Mouse (Mus musculus): Measurements from ENCODE around the gene Slc34a3. TPM values are rescaled to one million over a fixed set of nuclear protein-coding genes. Genes with fewer than 3 reads are reported as not detected.

Slc34a3 gene
- polyA plus RNA-seq, 1 experiment from 2014 or later: not detected

DNA sequence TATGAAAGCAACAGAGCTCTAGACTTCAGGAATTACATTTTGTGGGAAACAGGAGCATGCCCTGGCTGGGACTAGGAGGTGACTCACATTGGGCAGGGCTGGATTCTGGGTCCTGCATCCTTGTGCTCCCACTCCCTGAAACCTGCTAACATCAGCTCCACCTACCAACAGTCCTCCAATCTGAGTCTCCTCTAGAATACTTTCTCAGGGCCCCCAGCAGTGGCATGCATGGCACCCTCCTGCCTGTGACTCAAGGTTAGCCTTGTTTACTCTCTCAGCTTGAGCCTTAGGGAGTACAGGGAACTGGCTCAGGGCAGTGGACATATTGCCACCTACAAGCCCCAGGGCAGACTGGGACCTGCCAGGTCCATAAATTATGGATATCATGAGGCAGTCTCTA is 3.9 kb upstream of the Slc34a3 start:
- no peaks in the 10 kb centered on the region for H3K9me3 ChIP-seq (ENCODE audit: control insufficient read depth, low read length)
- no peak overlapping the region for H3K4me2 ChIP-seq (ENCODE audit: low read length)
- H3K4me1 ChIP-seq (ENCODE audit: control insufficient read depth in 2 of 2, insufficient read depth in 2 of 2, low read length in 2 of 2): peaks cover 8 to 18% of the 10 kb centered on the region in 2 experiments
- H3K27me3 ChIP-seq (ENCODE audit: control insufficient read depth, insufficient read depth, low read length): peaks cover 27% of the 10 kb centered on the region
- no peak overlapping the region for H3K4me3 ChIP-seq (ENCODE audit: control insufficient read depth in 1 of 2, insufficient read depth in 1 of 2, low read depth in 1 of 2, low read length in 2 of 2)
- no peak overlapping the region for H3K9ac ChIP-seq (ENCODE audit: low read length)
- no peaks in the 10 kb centered on the region for H3K36me3 ChIP-seq (ENCODE audit: control insufficient read depth, insufficient read depth, low read length)
- ATAC-seq (ENCODE audit: insufficient number of reproducible peaks, insufficient read depth, low FRiP score, low read depth): no peak
- no peak overlapping the region for H3K27ac ChIP-seq (replicated peaks in 1 of 2; ENCODE audit: control insufficient read depth in 1 of 2, insufficient read depth in 1 of 2, low read depth in 2 of 2, low read length in 2 of 2)

DNA sequence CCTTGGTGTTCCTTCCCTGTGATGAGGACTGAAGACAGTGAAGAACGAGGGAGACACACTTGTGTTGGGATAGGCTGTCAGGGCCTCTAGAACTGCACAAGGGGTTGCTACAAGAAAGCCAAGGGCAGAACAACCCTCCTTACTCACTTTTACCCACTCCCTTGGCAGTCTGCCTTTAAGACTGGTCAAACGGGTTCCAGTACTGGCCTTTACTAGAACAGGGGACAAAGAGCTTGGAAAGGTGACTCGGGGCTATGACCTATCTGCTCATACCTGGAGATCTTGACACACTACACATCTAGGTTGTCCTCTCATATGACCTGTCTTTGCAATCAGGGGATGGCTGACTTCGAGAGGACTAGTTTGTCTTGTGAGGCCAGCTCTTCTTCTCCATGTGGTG is 3.4 kb upstream of the Slc34a3 start:
- Histone ChIP-seq H3K4me3 (ENCODE audit: control insufficient read depth in 1 of 2, insufficient read depth in 1 of 2, low read depth in 1 of 2, low read length in 2 of 2) (no peak overlapping the region), H3K4me2 (ENCODE audit: low read length) (no peak overlapping the region), H3K27me3 (ENCODE audit: control insufficient read depth, insufficient read depth, low read length) (peaks cover 21% of the 10 kb centered on the region), H3K27ac (replicated peaks in 1 of 2; ENCODE audit: control insufficient read depth in 1 of 2, insufficient read depth in 1 of 2, low read depth in 2 of 2, low read length in 2 of 2) (no peak overlapping the region), H3K36me3 (ENCODE audit: control insufficient read depth, insufficient read depth, low read length) (no peaks in the 10 kb centered on the region), H3K9ac (ENCODE audit: low read length) (no peak overlapping the region), H3K4me1 (ENCODE audit: control insufficient read depth in 2 of 2, insufficient read depth in 2 of 2, low read length in 2 of 2) (peaks cover 8 to 14% of the 10 kb centered on the region in 2 experiments), H3K9me3 (ENCODE audit: control insufficient read depth, low read length) (no peaks in the 10 kb centered on the region)
- WGBS: 53% methylated on average over 4 of the region's 4 CpGs
- ATAC-seq (ENCODE audit: insufficient number of reproducible peaks, insufficient read depth, low FRiP score, low read depth): no peak

DNA sequence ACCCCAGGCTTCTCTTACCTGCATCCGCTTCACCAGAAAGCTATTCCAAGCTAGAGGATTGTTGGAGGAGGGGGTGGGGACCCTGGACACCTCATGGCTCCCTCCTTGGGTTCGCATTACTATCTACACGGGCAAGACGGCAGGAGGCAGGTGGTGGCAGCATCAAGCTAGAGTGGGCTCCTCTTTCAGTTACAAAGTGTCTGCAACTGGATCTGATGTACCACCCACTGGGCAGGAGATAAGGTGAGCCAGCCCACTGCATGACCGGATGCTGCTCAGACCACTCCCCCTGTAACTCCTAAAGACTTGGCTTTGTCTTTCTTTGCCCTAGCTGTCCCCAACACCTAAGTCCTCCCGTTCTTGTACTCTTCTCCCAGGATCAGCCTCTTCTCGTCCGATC is 2.5 kb upstream of the Slc34a3 start, which contains the start of gene Rnf224:
Gene Rnf224 (minus strand): TSS at position 174 of the 400 bp plus-strand sequence.
- Histone ChIP-seq H3K4me1 (ENCODE audit: control insufficient read depth in 2 of 2, insufficient read depth in 2 of 2, low read length in 2 of 2) (peaks cover 7% of the 10 kb centered on the region in 2 experiments), H3K36me3 (ENCODE audit: control insufficient read depth, insufficient read depth, low read length) (no peaks in the 10 kb centered on the region), H3K9ac (ENCODE audit: low read length) (no peak within 1 kb of the TSS), H3K27me3 (ENCODE audit: control insufficient read depth, insufficient read depth, low read length) (peaks cover 17% of the 10 kb centered on the region), H3K9me3 (ENCODE audit: control insufficient read depth, low read length) (no peaks in the 10 kb centered on the region), H3K4me3 (ENCODE audit: control insufficient read depth in 1 of 2, insufficient read depth in 1 of 2, low read depth in 1 of 2, low read length in 2 of 2) (no peak within 1 kb of the TSS), H3K27ac (replicated peaks in 1 of 2; ENCODE audit: control insufficient read depth in 1 of 2, insufficient read depth in 1 of 2, low read depth in 2 of 2, low read length in 2 of 2) (no peak within 1 kb of the TSS), H3K4me2 (ENCODE audit: low read length) (no peak within 1 kb of the TSS)
- WGBS: 22% methylated on average over 8 of the region's 8 CpGs
- ATAC-seq (ENCODE audit: insufficient number of reproducible peaks, insufficient read depth, low FRiP score, low read depth): no peak

DNA sequence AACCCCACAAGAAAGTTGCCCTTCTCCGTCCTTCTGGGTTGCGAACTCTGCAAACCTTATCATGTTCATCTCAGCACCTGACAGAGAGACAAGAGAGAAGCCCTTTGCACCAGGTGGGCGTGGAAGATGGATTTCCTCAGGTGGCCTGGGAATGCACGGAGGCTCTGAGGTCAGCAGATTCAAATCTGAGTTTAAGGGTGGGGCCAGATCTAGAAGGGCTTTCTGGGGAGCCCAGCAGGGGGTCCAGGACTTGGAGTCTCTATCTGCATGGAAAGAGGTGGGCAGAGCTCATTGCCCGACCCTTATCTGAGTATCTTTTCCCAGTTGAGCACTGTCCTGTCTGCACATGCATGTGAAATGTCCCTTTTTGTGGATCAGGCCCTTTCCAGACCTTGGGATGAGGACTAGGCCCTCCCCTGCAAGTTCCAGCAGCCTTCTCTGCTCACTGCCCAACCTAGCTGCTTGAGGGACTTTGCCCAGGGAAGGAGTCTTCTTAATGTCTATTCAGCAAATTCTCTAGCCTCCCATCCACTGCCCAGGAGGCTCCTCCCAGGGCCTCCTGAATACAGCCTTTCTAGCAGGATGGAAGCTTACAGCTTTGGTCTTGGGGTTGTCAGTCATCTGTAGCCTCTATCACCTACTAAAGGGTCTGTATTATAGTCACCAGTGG is 522 bp upstream of the Slc34a3 start:
- Histone ChIP-seq H3K9ac (ENCODE audit: low read length) (no peak overlapping the region), H3K4me2 (ENCODE audit: low read length) (no peak overlapping the region), H3K4me3 (ENCODE audit: control insufficient read depth in 1 of 2, insufficient read depth in 1 of 2, low read depth in 1 of 2, low read length in 2 of 2) (no peak overlapping the region), H3K9me3 (ENCODE audit: control insufficient read depth, low read length) (no peaks in the 10 kb centered on the region), H3K27ac (replicated peaks in 1 of 2; ENCODE audit: control insufficient read depth in 1 of 2, insufficient read depth in 1 of 2, low read depth in 2 of 2, low read length in 2 of 2) (no peak overlapping the region), H3K36me3 (ENCODE audit: control insufficient read depth, insufficient read depth, low read length) (no peaks in the 10 kb centered on the region), H3K4me1 (ENCODE audit: control insufficient read depth in 2 of 2, insufficient read depth in 2 of 2, low read length in 2 of 2) (no peaks in the 10 kb centered on the region), H3K27me3 (ENCODE audit: control insufficient read depth, insufficient read depth, low read length) (peaks cover 27% of the 10 kb centered on the region)
- WGBS: 61% methylated on average over 5 of the region's 5 CpGs
- no peak for ATAC-seq (ENCODE audit: insufficient number of reproducible peaks, insufficient read depth, low FRiP score, low read depth)

DNA sequence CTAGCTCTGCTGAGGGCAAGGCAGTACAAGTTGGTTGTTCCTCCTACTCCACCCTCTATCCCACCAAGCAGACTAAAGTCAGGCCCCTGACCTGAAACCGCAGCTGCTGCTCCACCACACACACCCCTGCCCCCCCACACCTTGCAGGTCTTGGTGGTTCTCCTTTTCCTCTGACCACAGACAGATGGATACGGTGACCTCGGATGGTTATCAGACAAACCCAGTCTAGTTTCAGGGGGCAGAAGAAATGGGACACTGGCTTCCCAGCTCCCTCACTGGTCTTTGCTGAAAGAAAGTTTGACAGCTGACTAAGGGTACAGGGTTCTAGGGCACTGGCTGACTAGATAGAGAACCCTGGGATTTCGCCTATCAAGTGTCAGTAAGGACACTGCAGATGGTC is 743 bp downstream of the Slc34a3 start:
- H3K4me2 ChIP-seq (ENCODE audit: low read length): no peak overlapping the region
- peaks cover 3 to 4% of the 10 kb centered on the region in 2 experiments; a peak in 2 of 4 replicates for H3K4me1 ChIP-seq (ENCODE audit: control insufficient read depth in 2 of 2, insufficient read depth in 2 of 2, low read length in 2 of 2)

DNA sequence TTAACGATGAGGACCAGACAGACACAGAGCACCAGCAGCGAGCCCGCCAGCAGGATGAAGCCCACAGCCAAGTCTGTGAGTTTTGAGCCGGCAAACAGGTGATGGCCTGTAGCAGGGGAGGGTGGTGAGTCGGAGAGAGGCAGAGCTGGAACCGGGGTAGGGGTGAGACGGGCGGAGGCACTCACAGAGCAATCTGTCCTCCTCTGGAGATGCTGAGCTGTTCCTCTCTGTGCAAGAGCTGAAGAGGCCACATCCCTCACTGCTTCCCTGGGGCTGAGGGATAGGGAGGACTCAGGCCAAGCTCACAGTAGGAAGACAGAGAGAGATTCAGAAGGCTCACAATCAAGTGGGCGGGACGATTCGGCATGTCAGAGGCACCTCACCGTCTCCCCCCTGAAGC is 3.1 kb downstream of the Slc34a3 start:
- H3K4me2 ChIP-seq (ENCODE audit: low read length): no peak overlapping the region
- no peak overlapping the region for H3K9ac ChIP-seq (ENCODE audit: low read length)
- 45% methylated on average over 12 of the region's 12 CpGs for WGBS
- ATAC-seq (ENCODE audit: insufficient number of reproducible peaks, insufficient read depth, low FRiP score, low read depth): no peak
- peaks cover 27% of the 10 kb centered on the region for H3K27me3 ChIP-seq (ENCODE audit: control insufficient read depth, insufficient read depth, low read length)
- no peak overlapping the region for H3K27ac ChIP-seq (replicated peaks in 1 of 2; ENCODE audit: control insufficient read depth in 1 of 2, insufficient read depth in 1 of 2, low read depth in 2 of 2, low read length in 2 of 2)
- no peaks in the 10 kb centered on the region for H3K36me3 ChIP-seq (ENCODE audit: control insufficient read depth, insufficient read depth, low read length)
- peaks cover 3 to 10% of the 10 kb centered on the region in 2 experiments; a peak in 3 of 4 replicates for H3K4me1 ChIP-seq (ENCODE audit: control insufficient read depth in 2 of 2, insufficient read depth in 2 of 2, low read length in 2 of 2)
- no peaks in the 10 kb centered on the region for H3K9me3 ChIP-seq (ENCODE audit: control insufficient read depth, low read length)
- H3K4me3 ChIP-seq (ENCODE audit: control insufficient read depth in 1 of 2, insufficient read depth in 1 of 2, low read depth in 1 of 2, low read length in 2 of 2): no peak overlapping the region

More for the DNA sequence above, 743 bp downstream of the Slc34a3 start:
- ATAC-seq (ENCODE audit: insufficient number of reproducible peaks, insufficient read depth, low FRiP score, low read depth): no peak
- no peaks in the 10 kb centered on the region for H3K36me3 ChIP-seq (ENCODE audit: control insufficient read depth, insufficient read depth, low read length)
- no peak overlapping the region for H3K4me3 ChIP-seq (ENCODE audit: control insufficient read depth in 1 of 2, insufficient read depth in 1 of 2, low read depth in 1 of 2, low read length in 2 of 2)
- H3K27me3 ChIP-seq (ENCODE audit: control insufficient read depth, insufficient read depth, low read length): peaks cover 27% of the 10 kb centered on the region
- 73% methylated on average over 4 of the region's 4 CpGs for WGBS
- no peak overlapping the region for H3K9ac ChIP-seq (ENCODE audit: low read length)
- no peak overlapping the region for H3K27ac ChIP-seq (replicated peaks in 1 of 2; ENCODE audit: control insufficient read depth in 1 of 2, insufficient read depth in 1 of 2, low read depth in 2 of 2, low read length in 2 of 2)
- no peaks in the 10 kb centered on the region for H3K9me3 ChIP-seq (ENCODE audit: control insufficient read depth, low read length)

DNA sequence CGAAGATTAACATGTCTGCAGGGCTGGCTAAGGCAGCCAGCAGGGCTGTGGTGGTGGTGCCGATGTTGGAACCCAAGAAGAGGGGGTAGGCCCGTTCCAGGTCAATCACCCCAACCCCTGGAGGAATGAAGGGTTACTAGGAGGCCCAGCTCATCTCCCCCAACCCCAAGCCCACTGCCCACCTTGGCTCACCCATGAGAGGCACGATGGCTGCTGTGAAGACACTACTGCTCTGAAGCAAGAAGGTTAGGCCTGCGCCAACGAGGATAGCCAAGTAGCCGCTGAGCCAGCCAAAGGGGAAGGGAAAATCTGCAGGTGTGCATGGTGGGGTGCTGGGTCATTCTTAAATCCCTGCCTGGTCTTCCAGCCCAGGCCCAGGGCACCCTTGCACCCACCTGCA is 3.6 kb downstream of the Slc34a3 start:
- no peak overlapping the region for H3K27ac ChIP-seq (replicated peaks in 1 of 2; ENCODE audit: control insufficient read depth in 1 of 2, insufficient read depth in 1 of 2, low read depth in 2 of 2, low read length in 2 of 2)
- no peak for ATAC-seq (ENCODE audit: insufficient number of reproducible peaks, insufficient read depth, low FRiP score, low read depth)
- H3K27me3 ChIP-seq (ENCODE audit: control insufficient read depth, insufficient read depth, low read length): peaks cover 27% of the 10 kb centered on the region
- H3K9ac ChIP-seq (ENCODE audit: low read length): no peak overlapping the region
- WGBS: 82% methylated on average over 7 of the region's 7 CpGs
- peaks cover 3 to 14% of the 10 kb centered on the region in 2 experiments for H3K4me1 ChIP-seq (ENCODE audit: control insufficient read depth in 2 of 2, insufficient read depth in 2 of 2, low read length in 2 of 2)
- no peak overlapping the region for H3K4me3 ChIP-seq (ENCODE audit: control insufficient read depth in 1 of 2, insufficient read depth in 1 of 2, low read depth in 1 of 2, low read length in 2 of 2)
- H3K36me3 ChIP-seq (ENCODE audit: control insufficient read depth, insufficient read depth, low read length): no peaks in the 10 kb centered on the region
- no peaks in the 10 kb centered on the region for H3K9me3 ChIP-seq (ENCODE audit: control insufficient read depth, low read length)
- H3K4me2 ChIP-seq (ENCODE audit: low read length): no peak overlapping the region

DNA sequence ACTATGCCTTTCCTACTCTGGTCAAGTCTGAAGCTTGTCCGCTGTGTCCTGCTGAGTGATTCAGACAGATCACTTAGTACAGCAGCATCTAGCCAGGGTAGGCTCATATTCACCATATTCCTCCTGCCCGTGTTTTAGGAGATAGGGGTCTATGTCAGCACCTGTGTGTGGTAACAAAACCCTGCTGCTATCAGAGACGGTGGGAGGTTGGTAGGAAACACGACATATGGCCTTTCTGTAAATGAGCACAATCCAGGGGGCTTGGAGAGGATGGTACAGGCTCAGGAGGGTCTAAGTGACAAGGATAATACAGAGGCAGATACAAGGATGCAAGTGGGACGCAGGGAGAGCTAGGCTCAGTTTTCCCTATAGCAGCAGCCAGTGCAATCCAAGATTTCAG is 4.6 kb downstream of the Slc34a3 start:
- Histone ChIP-seq H3K4me1 (ENCODE audit: control insufficient read depth in 2 of 2, insufficient read depth in 2 of 2, low read length in 2 of 2) (peaks cover 3 to 16% of the 10 kb centered on the region in 2 experiments), H3K27ac (replicated peaks in 1 of 2; ENCODE audit: control insufficient read depth in 1 of 2, insufficient read depth in 1 of 2, low read depth in 2 of 2, low read length in 2 of 2) (no peak overlapping the region), H3K27me3 (ENCODE audit: control insufficient read depth, insufficient read depth, low read length) (peaks cover 26% of the 10 kb centered on the region), H3K4me3 (ENCODE audit: control insufficient read depth in 1 of 2, insufficient read depth in 1 of 2, low read depth in 1 of 2, low read length in 2 of 2) (no peak overlapping the region), H3K4me2 (ENCODE audit: low read length) (no peak overlapping the region), H3K9me3 (ENCODE audit: control insufficient read depth, low read length) (no peaks in the 10 kb centered on the region), H3K36me3 (ENCODE audit: control insufficient read depth, insufficient read depth, low read length) (no peaks in the 10 kb centered on the region), H3K9ac (ENCODE audit: low read length) (no peak overlapping the region)
- 74% methylated on average over 5 of the region's 5 CpGs for WGBS
- ATAC-seq (ENCODE audit: insufficient number of reproducible peaks, insufficient read depth, low FRiP score, low read depth): no peak

Data from heart, embryonic 14.5 days (tissue).